Mouse (Mus musculus): ENCODE measurements around the gene Gm4792.

DNA sequence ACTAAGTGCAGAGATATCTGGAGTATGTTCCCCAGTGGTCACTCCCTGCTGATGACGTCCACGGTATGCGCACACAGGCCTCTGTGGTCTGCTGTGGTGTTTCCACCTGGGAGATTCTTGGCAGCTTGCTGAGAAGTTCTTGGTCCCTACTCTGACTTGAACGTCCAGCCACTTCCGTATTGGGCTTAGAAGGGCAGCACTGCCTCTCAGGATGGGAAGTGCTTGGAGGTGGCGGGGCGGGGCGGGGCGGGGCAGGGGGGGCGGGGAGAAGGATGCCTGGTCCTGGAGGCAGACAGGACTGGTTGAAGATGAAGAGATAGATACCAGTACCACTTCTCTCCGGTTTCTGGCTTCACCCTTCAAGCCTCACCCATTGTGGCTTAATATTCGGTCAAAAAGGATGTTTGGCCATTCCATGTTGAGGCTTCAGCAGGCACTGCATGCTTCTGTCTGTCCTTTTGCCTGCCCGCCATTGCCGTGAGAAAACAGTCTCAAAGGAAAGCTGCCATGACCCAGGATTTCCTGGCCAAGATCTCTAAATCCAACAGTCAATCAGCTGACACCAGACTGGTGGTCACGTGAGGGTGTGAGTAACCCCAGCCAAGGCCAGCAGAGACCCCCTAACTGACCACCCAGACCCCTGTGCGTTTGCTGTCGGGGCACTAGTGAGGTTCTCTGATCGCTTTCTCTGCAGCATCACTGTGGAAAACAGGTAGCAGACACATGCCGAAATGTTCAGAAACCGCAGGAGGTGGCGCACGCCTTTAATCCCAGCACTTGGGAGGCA, 46.3 kb upstream of the Gm4792 start:
- TF ChIP-seq EP300 (optimal IDR thresholded peaks at IDR 0.05): no peak
- no peak for TF ChIP-seq CTCF (IDR thresholded peaks at IDR 0.05; ENCODE audit: low read depth)

Data from stomach, postnatal 0 days (tissue).